Mouse (Mus musculus): ENCODE results near the gene Trim12a. TPM values are rescaled to one million over a fixed set of nuclear protein-coding genes. Genes with fewer than 3 reads are reported as not detected.
"Not testable (repeated sequence)": the region's sequence is repeated elsewhere in the genome, so short reads cannot be mapped to it uniquely, and the experiment has no call there.

The Trim12a gene
- total RNA-seq (2021), result 1 to 10 TPM; 1.8 to 2.1 TPM

DNA sequence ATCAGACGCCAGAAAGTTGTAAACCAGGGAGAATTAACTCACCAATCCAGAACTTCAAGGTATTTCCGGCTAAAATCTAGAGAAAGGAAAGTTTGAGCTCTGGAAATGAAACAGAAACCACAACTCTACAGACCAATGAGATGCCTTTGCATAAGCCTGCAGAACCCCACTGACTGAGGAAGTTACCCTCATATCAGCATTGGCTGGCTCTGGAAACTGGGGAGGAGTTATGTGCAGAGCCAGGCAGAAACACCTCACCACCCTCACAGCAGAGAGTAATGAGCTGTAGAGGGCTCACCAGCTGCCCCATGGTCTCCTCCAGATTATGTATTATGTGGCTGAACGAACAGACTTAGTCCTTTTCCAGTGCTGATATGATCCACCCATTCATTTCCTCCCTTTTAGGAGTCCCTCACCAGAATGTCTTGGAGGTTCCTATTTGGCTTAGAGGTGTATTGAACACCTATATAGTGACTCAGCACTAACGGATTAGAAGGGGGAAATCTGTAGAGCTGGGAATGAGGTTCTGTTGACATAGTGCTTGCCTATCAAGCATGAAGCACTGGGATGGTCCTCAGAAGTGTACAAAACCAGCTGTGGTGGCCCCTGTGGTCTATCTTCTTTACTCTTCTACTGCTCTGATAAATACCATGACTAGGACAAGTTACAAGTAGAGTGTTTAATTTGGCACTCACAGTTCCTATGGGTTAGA lies at the start of gene Trim12a:
Gene Trim12a (minus strand): TSS at position 98 of the 712 bp plus-strand sequence.
- intact Hi-C loops (cut with DNase I); DNase-seq (ENCODE audit: low spot score in 2 of 2): not testable (repeated sequence)

DNA sequence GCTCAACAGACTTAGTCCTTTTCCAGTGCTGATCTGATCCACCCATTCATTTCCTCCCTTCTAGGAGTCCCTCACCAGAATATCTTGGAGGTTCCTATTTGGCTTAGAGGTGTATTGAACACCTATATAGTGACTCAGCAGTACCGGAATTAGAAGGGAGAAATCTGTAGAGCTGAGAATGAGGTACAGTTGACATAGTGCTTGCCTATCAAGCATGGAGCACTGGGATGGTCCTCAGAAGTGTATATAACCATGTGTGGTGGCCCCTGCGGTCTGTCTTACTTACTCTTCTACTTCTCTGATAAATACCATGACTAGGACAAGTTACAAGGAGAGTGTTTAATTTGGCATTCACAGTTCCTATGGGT lies 38.3 kb upstream of the Trim12a start:
- intact Hi-C loops (cut with DNase I), result no loop called here
- no peak for DNase-seq (ENCODE audit: low spot score in 2 of 2)

GRCm38 (mm10) chr7:104352717-104353599 lies 37.7 kb upstream of the Trim12a start, which contains the start of gene Trim12c:
Gene Trim12c, minus strand, starts transcription at chr7:104353362.
- intact Hi-C loops (cut with DNase I), result no loop called here
- peak; percentile 1 to 7 for DNase-seq (ENCODE audit: low spot score in 2 of 2)

DNA sequence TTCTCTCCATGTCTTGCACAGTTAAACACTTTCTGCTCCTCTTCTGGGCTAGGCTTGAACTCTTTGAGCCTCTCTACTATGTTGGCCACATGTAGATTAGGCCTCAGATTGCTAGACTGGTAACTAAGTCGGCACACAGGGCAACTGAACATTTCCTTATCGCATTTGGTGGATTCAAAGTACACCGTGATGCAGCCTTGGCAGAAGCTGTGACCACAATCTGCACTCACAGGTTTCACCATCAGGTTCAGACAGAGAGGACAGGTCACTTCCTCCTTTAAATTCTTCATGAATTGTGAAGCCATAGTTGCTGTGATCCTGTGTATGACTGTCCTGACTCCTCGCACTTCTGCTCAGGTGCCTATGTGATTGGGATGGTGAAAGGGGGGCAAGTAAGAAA lies 32.8 kb upstream of the Trim12a start:
- DNase-seq (ENCODE audit: low spot score in 2 of 2); intact Hi-C loops (cut with DNase I): not testable (repeated sequence)

DNA sequence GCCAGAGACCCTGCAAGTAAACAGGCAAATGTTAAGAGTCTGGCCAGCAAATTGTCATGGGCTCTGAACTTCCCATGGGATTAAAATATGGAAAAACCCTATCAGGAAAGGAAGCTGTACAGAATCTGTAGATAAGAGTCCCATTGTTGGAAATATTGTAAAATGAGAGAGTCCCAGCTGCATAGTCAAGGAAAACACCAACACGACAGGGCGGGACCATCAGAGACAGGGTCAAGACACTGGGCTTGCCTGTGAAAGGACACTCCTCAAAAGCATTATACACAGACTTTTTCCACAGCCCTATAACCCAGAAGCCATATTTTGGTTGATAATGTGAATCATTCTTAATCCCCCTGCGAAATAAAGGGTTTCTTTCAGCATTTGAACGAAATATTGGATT lies 25.5 kb upstream of the Trim12a start:
- DNase-seq (ENCODE audit: low spot score in 2 of 2); intact Hi-C loops (cut with DNase I): not testable (repeated sequence)

- intact Hi-C loops (cut with DNase I); DNase-seq (ENCODE audit: low spot score in 2 of 2): not testable (repeated sequence)
Measured at GRCm38 (mm10) chr7:104335547-104335946, 20.3 kb upstream of the Trim12a start.

GRCm38 (mm10) chr7:104329171-104329570 lies 13.9 kb upstream of the Trim12a start, which contains the start of gene Trim34b:
Gene Trim34b, plus strand, starts transcription at chr7:104329471.
- DNase-seq (ENCODE audit: low spot score in 2 of 2), result not testable (repeated sequence)
- intact Hi-C loops (cut with DNase I), result loop anchor here (10.0 kb wide), 1 partner anchor 104 kb away; no protein-coding TSS in a partner anchor

DNA sequence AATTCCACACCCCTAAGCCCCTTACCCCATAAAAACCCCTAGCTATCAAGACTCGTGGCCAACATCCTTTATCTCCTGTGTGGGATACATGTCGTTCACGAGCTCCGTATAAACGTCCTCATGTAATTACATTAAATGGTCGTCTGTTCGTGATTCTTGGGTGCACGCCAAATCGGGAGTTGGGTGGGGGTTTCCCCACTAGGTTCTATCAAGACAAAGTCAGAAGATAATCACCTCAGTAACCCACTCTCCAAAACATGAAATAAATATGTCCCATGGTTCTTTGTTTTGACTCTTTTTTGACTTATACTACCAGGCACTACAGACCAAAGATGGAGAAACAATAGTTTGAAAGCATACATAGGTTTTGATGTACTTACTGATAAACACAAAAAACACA lies 6.8 kb upstream of the Trim12a start:
- intact Hi-C loops (cut with DNase I), result loop anchor here (10.0 kb wide), 1 partner anchor 97 kb away; no protein-coding TSS in a partner anchor
- no peak for DNase-seq (ENCODE audit: low spot score in 2 of 2)

DNA sequence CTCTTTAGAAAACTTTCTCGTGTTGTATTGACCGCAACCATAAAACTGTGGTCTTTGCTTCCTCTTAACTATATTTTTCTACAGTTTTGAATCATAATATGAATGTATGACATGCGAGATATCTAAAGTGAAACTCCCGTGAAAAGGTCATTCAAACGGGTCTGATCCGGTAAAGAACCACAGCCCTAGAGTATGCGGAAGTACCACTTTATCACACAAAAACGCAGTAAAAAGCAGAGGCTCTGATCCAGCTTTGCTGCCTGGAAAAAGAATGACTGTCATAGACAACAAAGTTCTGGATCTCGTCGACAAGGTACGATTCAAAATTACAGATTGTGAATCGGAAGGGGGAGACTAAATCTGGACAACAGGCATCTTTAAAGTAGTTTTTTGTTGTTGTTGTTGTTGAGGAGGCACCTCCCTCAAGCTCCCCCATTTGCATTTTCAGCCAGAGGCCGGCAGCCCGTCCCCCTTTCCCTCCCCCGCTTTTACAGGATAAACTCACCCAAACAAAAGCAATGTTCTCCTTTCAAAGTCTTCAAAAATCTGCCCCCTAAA lies 391 bp downstream of the Trim12a start:
- intact Hi-C loops (cut with DNase I), result no loop called here
- DNase-seq (ENCODE audit: low spot score in 2 of 2), result no peak

DNA sequence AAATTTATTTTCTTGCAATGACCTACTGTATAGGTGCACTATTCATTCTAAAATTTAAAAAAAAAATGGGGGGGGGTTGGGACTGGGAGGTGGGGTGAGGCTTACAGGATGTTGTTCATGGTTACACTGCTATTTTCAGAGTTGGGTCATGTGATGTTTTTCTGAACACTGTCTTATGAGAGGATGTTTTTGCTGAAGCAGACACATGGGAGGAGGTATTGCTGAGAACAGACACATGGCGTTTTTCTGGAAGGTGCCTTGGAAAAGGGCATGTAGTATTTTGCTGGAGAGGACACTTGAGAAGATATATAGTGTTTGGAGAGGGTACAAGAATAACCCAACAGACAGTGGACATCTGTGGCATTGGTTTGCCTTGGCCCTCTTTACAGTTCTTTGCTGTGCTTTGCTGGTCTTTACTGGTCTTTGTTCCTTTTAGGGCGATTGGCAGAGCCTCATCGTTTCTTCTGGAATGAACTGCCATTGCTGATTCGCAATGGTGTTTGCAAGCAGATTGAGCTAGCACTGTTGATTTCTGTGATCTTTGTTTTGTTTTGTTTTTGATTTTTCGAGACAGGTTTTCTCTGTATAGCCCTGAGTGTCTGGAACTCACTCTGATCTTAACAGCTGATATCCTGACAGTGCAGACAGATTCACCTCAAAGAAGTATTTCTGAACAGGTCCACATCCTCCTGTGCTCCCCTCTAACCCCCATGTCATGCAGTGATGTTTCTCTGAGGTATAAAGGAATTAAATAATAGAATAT lies 23.4 kb downstream of the Trim12a start:
- DNase-seq (ENCODE audit: low spot score in 2 of 2), result no peak
- intact Hi-C loops (cut with DNase I), result no loop called here

DNA sequence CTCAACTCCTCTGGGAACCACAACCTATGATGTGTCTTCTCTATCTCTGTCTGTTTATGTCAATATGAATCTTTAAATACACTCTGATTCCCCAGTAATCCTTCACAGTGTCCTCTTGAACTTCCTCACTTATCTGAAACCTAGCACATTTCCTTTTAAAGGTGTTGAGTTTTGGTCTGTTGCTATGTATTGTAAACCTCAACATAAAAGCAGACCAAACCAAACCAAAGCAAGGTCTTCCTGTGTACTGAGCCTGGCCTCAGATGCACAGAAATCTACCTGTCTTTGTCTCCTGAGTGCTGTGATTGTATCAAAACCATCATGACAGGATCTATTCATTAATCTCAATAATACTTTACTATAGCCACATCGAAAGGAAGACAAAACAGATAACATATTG lies 24.6 kb downstream of the Trim12a start:
- intact Hi-C loops (cut with DNase I), result no loop called here
- DNase-seq (ENCODE audit: low spot score in 2 of 2), result no peak

GRCm38 (mm10) chr7:104287576-104288443 lies 27.5 kb downstream of the Trim12a start, which contains the start of gene Trim5:
Gene Trim5, minus strand, starts transcription at chr7:104288094.
- intact Hi-C loops (cut with DNase I), result not testable (repeated sequence)

GRCm38 (mm10) chr7:104279361-104279760 lies 35.9 kb downstream of the Trim12a start:
- DNase-seq (ENCODE audit: low spot score in 2 of 2); intact Hi-C loops (cut with DNase I): not testable (repeated sequence)

More at GRCm38 (mm10) chr7:104287576-104288443, 27.5 kb downstream of the Trim12a start, which contains the start of gene Trim5:
- not testable (repeated sequence) for DNase-seq (ENCODE audit: low spot score in 2 of 2)

- intact Hi-C loops (cut with DNase I); DNase-seq (ENCODE audit: low spot score in 2 of 2): not testable (repeated sequence)
Measured at GRCm38 (mm10) chr7:104265335-104265734, 49.9 kb downstream of the Trim12a start.

- DNase-seq (ENCODE audit: low spot score in 2 of 2); intact Hi-C loops (cut with DNase I): not testable (repeated sequence)
Measured at GRCm38 (mm10) chr7:104260380-104260779, 54.9 kb downstream of the Trim12a start.

Data from left cerebral cortex, postnatal 25 days (tissue).